Mouse (Mus musculus): ENCODE data around the gene Ttl.

Gene Ttl

GRCm38 (mm10) chr2:129065437-129066282 is at the start of gene Ttl:
Gene Ttl (plus strand): TSS chr2:129065942.
- peak; percentile 80 for DNase-seq

- no peak for DNase-seq
Measured at GRCm38 (mm10) chr2:129020106-129020505, 45.6 kb upstream of the Ttl start.

- DNase-seq, result no peak
Measured at GRCm38 (mm10) chr2:129024820-129025219, 40.9 kb upstream of the Ttl start.

- DNase-seq, result no peak
Measured at GRCm38 (mm10) chr2:129035381-129035780, 30.4 kb upstream of the Ttl start.

- DNase-seq, result no peak
Measured at GRCm38 (mm10) chr2:129038426-129038936, 27.3 kb upstream of the Ttl start.

- no peak for DNase-seq
Measured at GRCm38 (mm10) chr2:129038937-129039631, 26.7 kb upstream of the Ttl start.

- DNase-seq, result no peak
Measured at GRCm38 (mm10) chr2:129040567-129040966, 25.2 kb upstream of the Ttl start.

GRCm38 (mm10) chr2:129046172-129046845 is 19.4 kb upstream of the Ttl start:
- peak; percentile 8 for DNase-seq

- no peak for DNase-seq
Measured at GRCm38 (mm10) chr2:129046846-129047196, 18.9 kb upstream of the Ttl start.

- no peak for DNase-seq
Measured at GRCm38 (mm10) chr2:129047811-129048210, 17.9 kb upstream of the Ttl start, which contains the start of gene Vinac1. Gene Vinac1 (minus strand): TSS chr2:129048172.

GRCm38 (mm10) chr2:129052451-129052983 is 13.2 kb upstream of the Ttl start:
- no peak for DNase-seq

GRCm38 (mm10) chr2:129055741-129056140 is 10.0 kb upstream of the Ttl start:
- DNase-seq, result no peak

GRCm38 (mm10) chr2:129056597-129056996 is 9.1 kb upstream of the Ttl start:
- peak; percentile 17 for DNase-seq

- DNase-seq, result no peak
Measured at GRCm38 (mm10) chr2:129057256-129057655, 8.5 kb upstream of the Ttl start.

- no peak for DNase-seq
Measured at GRCm38 (mm10) chr2:129057920-129058361, 7.8 kb upstream of the Ttl start.

GRCm38 (mm10) chr2:129061456-129062059 is 4.2 kb upstream of the Ttl start:
- no peak for DNase-seq

- DNase-seq, result peak; percentile 29
Measured at GRCm38 (mm10) chr2:129066326-129066725, 584 bp downstream of the Ttl start.

- no peak for DNase-seq
Measured at GRCm38 (mm10) chr2:129070296-129070695, 4.6 kb downstream of the Ttl start.

GRCm38 (mm10) chr2:129078313-129078712 is 12.6 kb downstream of the Ttl start:
- DNase-seq, result peak; percentile 31

GRCm38 (mm10) chr2:129079194-129079593 is 13.5 kb downstream of the Ttl start:
- DNase-seq, result no peak

- no peak for DNase-seq
Measured at GRCm38 (mm10) chr2:129081097-129081496, 15.4 kb downstream of the Ttl start.

GRCm38 (mm10) chr2:129083514-129083913 is 17.8 kb downstream of the Ttl start:
- no peak for DNase-seq

- peak; percentile 21 for DNase-seq
Measured at GRCm38 (mm10) chr2:129084959-129085358, 19.2 kb downstream of the Ttl start.

All from kidney, adult 9 months (tissue).